8 mouse cellular contexts compared by ENCODE assay signal in the genomic region with DNA sequence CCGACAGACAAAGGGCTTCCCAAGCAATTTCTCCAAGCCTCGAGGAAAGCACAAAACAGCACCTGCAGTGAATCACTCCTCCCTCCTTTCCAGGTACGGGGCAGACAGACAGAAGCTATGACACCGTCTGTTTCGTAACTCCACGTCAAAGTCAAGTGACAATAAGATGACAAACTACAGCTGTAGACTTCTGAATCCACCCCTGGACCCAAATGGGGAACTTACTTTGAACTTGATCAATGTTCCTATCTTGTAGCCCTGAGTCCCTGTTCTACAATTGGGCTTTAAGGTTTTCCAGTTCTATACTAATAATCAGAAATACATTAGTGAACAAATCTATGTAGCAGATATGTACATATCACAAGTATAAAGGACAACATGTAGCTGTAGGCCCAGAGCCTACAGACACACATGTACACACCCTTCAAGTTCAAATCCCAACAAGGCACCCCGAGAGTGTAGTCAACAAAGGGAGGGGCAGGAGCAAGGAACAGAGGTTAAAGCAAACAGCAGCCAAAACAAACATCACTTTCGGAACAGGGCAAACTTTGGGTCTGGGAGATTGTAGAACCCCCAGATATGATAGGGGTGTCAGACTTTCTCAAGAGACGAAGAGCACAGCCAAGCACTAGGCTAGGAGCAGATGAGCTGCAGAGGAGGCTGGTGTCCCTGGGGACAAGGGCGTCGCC. TPM values are rescaled to one million over a fixed set of nuclear protein-coding genes. Genes with fewer than 3 reads are reported as not detected.
DNase-seq lines count a peak whose midpoint lies in the region; ATAC-seq and TF ChIP-seq lines count a peak whose summit lies in the region.

No protein-coding gene starts in this region.

- H3K9ac ChIP-seq in hindbrain, embryonic 11.5 days (ENCODE audit: low read depth, low read length) = no peak overlapping the region

- WGBS in hindbrain, embryonic 11.5 days = 47% methylated on average over 11 of the region's 11 CpGs
- 48% methylated on average over 11 of the region's 11 CpGs for WGBS in macrophage (ENCODE audit: missing documents)

- H3K27ac ChIP-seq in gastrocnemius, adult 2 months = peak overlapping the region; percentile 63; the same call in 1 of the 2 replicates
- H3K27ac ChIP-seq in brown adipose tissue, adult 24 weeks (replicated peaks; ENCODE audit: low read depth, low read length) = no peak overlapping the region
- no peak overlapping the region for H3K27ac ChIP-seq in hindbrain, embryonic 11.5 days (ENCODE audit: low read depth, low read length)
- no peak overlapping the region for H3K27ac ChIP-seq in macrophage

- no peaks in the 10 kb centered on the region for H3K36me3 ChIP-seq in hindbrain, embryonic 11.5 days (ENCODE audit: control insufficient read depth, insufficient read depth, low read length)
- no peaks in the 10 kb centered on the region for H3K36me3 ChIP-seq in macrophage (ENCODE audit: inconsistent target)

- no peak for TF ChIP-seq CTCF in gastrocnemius, adult 2 months (IDR thresholded peaks at IDR 0.05)

- no peak for DNase-seq in gastrocnemius, adult 2 months
- DNase-seq in gastrocnemius, postnatal 14 days = no peak
- peak; percentile 3 for DNase-seq in hindbrain, embryonic 11.5 days (ENCODE audit: low spot score)
- DNase-seq in right cerebral cortex, postnatal 25 days = no peak
- no peak for DNase-seq in ovary, postnatal 36 days (ENCODE audit: low spot score)
- no peak for DNase-seq in natural killer cell, adult 2 months (ENCODE audit: low spot score in 2 of 2)

- H3K9me3 ChIP-seq in hindbrain, embryonic 11.5 days (ENCODE audit: control insufficient read depth, low read length) = no peaks in the 10 kb centered on the region

- peak overlapping the region; percentile 81 for H3K4me3 ChIP-seq in gastrocnemius, adult 2 months
- H3K4me3 ChIP-seq in brown adipose tissue, adult 24 weeks (ENCODE audit: insufficient read depth, low read depth, low read length) = peak overlapping the region; percentile 66
- peak overlapping the region; percentile 53; the same call in 1 of the 2 replicates for H3K4me3 ChIP-seq in hindbrain, embryonic 11.5 days (ENCODE audit: low read depth, low read length)
- H3K4me3 ChIP-seq in macrophage (ENCODE audit: inconsistent target) = peak overlapping the region; percentile 42

- intact Hi-C loops in gastrocnemius, adult 2 months (cut with DNase I) = no loop called here
- intact Hi-C loops in gastrocnemius, postnatal 14 days (cut with DNase I; ENCODE audit: low total_unique reads) = no loop called here

- peak overlapping the region; percentile 74 for H3K4me2 ChIP-seq in hindbrain, embryonic 11.5 days (replicated peaks; ENCODE audit: low read depth, low read length)

- ATAC-seq in hindbrain, embryonic 11.5 days (ENCODE audit: low FRiP score) = peak; percentile 47

- peaks cover 4% of the 10 kb centered on the region for H3K27me3 ChIP-seq in hindbrain, embryonic 11.5 days (ENCODE audit: control insufficient read depth, insufficient read depth, low read length)

- H3K4me1 ChIP-seq in brown adipose tissue, adult 24 weeks (ENCODE audit: control insufficient read depth, insufficient read depth, insufficient read length, low read length) = no peaks in the 10 kb centered on the region
- no peaks in the 10 kb centered on the region for H3K4me1 ChIP-seq in hindbrain, embryonic 11.5 days (replicated peaks; ENCODE audit: control insufficient read depth, insufficient read depth, low read length)

- H3K79me2 ChIP-seq in macrophage (ENCODE audit: inconsistent target) = peaks cover 28% of the 10 kb centered on the region; the same call in 1 of the 2 replicates

RNA-seq across cellular contexts. Expression of a gene that starts 0.9 kb away (rescaled TPM):
- under 1 TPM; 0.92 to 0.95 TPM for total RNA-seq in gastrocnemius, adult 2 months (2021)
- 1 to 10 TPM; 1.7 to 2.9 TPM for total RNA-seq in gastrocnemius, postnatal 14 days (2021)
- polyA plus RNA-seq in brown adipose tissue, adult 24 weeks (2012; ENCODE audit: insufficient read depth, insufficient read length, missing spikeins) = 1.3 and 1.5 TPM in 2 replicates
- 0.82 and 1.1 TPM in 2 replicates for polyA plus RNA-seq in hindbrain, embryonic 11.5 days (2014; fragmentation: Nextera tagmentation; extraction: Ambion mirVana)
- 100 to 1,000 TPM in 2 of 26 experiments, 10 to 100 TPM in 21, 1 to 10 TPM in 3; 4.6 to 115 (median 21.8) TPM for total RNA-seq in macrophage (2018; cell fraction: chromatin; rRNA removed)
- total RNA-seq in macrophage (2018; cell fraction: cytosol; rRNA removed) = 10 to 100 TPM in 13 of 26 experiments, 1 to 10 TPM in 13; 4.9 to 56.0 (median 22.7) TPM
- 10 to 100 TPM in 20 of 26 experiments, 1 to 10 TPM in 6; 4.3 to 84.7 (median 15.8) TPM for total RNA-seq in macrophage (2018; cell fraction: nucleus; rRNA removed)
- polyA plus RNA-seq in macrophage (2018) = 14.1 to 27.1 TPM (median 23.9 TPM) in 3 replicates
